Mouse (Mus musculus): ENCODE data around the gene Clec4b2.
"Not testable (repeated sequence)": the region's sequence is repeated elsewhere in the genome, so short reads cannot be mapped to it uniquely, and the experiment has no call there.

Clec4b2 gene

GRCm38 (mm10) chr6:123172593-123172992 lies at the start of gene Clec4b2:
TSS of gene Clec4b2 (plus strand) at chr6:123172893.
- DNase-seq: no peak

DNA sequence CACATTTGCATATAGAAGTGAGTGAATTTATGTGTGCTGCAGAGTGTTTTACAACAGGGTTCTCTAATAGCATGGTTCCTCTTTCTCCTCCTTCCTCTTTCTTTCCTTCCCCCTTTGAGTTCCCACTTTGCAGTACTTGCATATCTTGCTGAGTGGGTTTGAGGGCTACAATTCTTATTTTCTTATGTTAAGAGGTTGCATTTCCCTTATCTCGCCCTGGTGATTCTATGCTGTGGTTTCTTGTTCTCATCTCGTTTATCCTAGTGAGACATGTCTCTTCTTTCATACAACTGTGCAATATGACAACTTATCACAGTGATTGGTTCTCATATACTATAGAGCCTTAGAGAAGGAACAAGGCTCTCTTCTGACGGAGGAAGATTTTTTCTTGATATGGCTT lies 49.5 kb upstream of the Clec4b2 start:
- no peak for DNase-seq

- DNase-seq: no peak
These were observed 45.5 kb upstream of the Clec4b2 start for GRCm38 (mm10) chr6:123127173-123127572.

- not testable (repeated sequence) for DNase-seq
These were observed 34.7 kb upstream of the Clec4b2 start for GRCm38 (mm10) chr6:123137766-123138526.

GRCm38 (mm10) chr6:123170106-123170505 lies 2.6 kb upstream of the Clec4b2 start:
- no peak for DNase-seq

DNA sequence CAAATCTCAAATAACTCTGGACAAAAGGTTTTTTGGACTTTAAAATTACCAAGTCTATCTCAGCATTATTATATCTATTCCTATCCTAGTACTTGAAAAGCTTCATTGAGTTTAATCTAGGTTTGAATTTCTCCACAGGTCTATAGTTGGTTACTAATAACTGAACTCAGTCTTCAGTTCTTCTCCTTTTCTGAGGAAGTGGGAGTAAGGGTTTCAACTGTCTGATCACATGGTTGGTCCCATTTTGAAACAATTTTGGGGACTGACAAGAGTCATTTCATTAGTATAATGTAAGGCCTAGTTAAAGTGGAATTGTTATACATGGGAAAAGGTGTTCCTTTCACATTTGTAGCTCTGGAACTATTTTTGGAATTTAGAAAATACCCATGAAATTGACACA lies 1.7 kb upstream of the Clec4b2 start:
- DNase-seq: no peak

GRCm38 (mm10) chr6:123175549-123175948 lies 2.9 kb downstream of the Clec4b2 start:
- DNase-seq: no peak

GRCm38 (mm10) chr6:123184862-123185261 lies 12.2 kb downstream of the Clec4b2 start:
- DNase-seq: not testable (repeated sequence)

DNA sequence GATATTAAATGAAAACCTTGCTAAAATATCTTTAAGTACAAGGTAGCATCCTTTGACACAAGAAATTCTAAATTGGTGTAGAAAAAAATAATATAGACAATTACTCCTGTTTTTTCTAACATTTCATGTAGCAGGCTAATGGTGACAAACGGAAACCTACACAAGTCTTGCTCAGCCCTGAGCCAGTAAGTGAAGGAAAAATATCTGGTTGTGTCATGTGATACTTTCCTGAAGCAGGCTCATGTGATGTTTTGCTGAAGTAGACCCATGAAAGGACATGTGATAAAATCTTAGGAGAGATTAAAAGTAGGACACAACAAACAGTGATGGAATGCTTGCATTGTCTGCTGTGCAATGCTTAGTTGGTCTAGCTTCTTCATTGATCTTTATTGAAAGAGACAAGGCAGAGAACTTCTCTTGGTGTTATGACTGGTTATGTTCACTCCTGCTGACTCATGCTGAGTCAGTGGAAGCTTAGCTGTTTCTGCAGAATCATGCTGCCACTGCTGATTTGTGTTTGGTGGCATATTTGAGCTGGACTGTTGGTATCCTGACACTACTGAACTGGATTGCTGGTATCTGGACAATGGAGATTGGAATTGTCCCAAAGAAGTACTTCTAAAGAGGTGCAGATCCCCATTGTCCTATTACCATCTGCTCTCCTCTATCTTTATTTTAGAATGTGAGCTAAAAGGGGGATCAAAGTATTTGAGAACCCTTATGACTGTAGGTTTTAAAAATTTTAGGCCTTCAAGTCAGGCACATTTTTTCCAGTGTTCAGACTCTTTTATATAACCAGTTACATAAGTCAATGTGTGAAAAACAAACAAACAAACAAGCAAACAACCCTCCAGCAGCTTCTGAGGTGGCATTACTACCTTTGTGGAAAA lies 34.7 kb downstream of the Clec4b2 start:
- no peak for DNase-seq

DNA sequence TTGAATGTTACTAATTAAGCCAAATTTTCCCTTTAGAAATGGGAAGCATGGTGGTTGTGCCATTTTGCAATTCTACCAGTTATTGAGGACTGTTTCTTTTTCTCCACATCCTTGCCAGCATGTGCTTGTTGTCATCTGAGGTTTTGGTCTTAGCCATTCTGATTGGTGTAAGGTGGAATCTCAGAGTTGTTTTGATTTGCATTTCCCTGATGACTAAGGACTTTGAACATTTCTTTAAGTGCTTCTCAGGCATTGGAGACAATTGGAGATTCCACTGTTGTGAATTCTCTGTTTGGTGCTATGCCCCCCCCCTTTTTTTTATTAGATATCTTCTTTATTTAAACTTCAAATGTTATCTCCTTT lies 35.4 kb downstream of the Clec4b2 start:
- not testable (repeated sequence) for DNase-seq

DNA sequence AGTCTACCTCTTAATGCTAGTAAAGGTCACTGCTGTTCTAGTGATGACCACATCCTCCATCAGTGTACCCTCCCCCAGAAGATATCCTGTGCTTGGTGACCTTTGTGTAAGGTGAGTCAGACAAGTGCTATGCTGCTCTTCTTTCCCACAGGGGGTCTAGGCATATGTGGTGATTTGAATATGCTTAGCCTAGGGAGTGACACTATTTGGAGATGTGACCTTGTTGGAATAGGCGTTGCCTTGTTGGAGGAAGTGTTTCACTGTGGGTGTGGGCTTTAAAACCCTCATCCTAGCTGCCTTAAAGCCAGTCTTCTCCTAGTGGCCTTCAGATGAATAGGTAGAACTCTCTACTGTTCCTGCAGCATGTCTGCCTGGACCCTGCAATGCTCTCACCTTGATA lies 39.0 kb downstream of the Clec4b2 start:
- no peak for DNase-seq

DNA sequence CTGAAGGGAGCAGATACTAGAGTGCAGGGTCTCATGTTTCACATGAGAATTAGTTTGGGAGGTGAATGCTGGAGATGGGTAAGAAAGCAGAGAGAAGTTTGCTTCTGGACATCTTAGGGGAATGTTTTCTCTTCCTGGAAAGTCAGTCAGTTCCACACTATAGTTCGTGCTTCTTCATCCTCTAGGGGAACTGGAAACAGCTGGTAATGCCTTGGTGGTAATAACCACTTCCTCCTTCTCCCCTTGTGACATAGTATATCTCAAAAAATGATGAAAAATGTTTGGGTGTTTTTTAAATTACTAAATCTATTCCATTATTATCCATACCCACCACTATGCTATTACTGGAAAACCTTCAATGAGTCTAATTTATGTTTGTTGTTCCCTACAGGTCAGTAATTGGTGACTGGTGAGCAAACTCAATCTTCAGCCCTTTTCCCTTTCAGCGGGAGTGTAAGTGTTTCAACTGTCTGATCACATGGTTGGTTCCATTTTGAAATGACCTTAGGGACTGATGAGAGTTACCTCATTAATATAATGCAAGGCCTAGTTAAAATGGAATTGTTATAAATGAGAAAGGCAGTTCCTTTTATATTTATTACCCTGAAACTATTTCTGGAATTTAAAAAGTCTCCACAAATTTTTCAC lies 55.0 kb downstream of the Clec4b2 start:
- DNase-seq: no peak

GRCm38 (mm10) chr6:123229644-123230043 lies 57.0 kb downstream of the Clec4b2 start, which contains the start of gene Clec4n:
TSS of gene Clec4n (plus strand) at chr6:123229843.
- DNase-seq: no peak

- no peak for DNase-seq
These were observed 58.5 kb downstream of the Clec4b2 start for GRCm38 (mm10) chr6:123231149-123231548.

DNA sequence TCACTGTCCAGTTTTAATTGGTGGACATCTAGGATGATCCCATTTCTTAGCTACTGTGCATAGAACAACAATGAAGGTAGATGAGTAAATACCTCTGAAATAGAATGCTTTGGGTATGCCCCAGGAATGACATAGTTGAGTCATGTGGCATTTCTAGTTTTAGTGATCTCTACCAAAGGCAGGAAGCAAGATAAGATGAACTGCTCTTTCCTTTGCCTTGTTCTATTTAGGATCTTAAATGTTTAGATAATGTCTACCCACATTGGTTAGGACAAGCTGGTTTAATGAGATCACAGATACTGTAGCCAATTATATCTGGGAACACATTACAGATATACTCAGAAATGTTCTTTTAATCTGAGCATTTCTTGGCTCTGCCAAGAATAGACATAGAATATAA lies 64.9 kb downstream of the Clec4b2 start:
- DNase-seq: no peak

GRCm38 (mm10) chr6:123244201-123244600 lies 71.5 kb downstream of the Clec4b2 start:
- DNase-seq: no peak

- not testable (repeated sequence) for DNase-seq
These were observed 76.2 kb downstream of the Clec4b2 start for GRCm38 (mm10) chr6:123248862-123249261.

- DNase-seq: no peak
These were observed 80.0 kb downstream of the Clec4b2 start for GRCm38 (mm10) chr6:123252735-123253134.
